Mouse (Mus musculus) bone marrow, adult 2 months (tissue): ENCODE measurements around the gene Me1.

Source experiments
- CTCF ChIP-seq: fragments of 200-500 bp; IDR thresholded peaks from 2 replicates; pipeline ENCODE4 v1.5.1; 2011; ENCODE audit warnings: low read length, control low read depth; ENCODE audit not compliant: control insufficient read depth, insufficient read depth
- POLR2A ChIP-seq: fragments of 200-500 bp; IDR thresholded peaks from 2 replicates; pipeline ENCODE4 v1.6.1; 2011; ENCODE audit warnings: low read depth, mild to moderate bottlenecking, control low read depth, low read length, borderline replicate concordance; ENCODE audit not compliant: control insufficient read depth

GRCm38 (mm10) chr9:86570946-86571345 lies 124.8 kb downstream of the Me1 start:
- TF ChIP-seq CTCF, result no peak
- no peak for TF ChIP-seq POLR2A
